Mouse (Mus musculus) olfactory bulb, adult 2 months (tissue): ENCODE results near the gene Sesn3. TPM values are rescaled to one million over a fixed set of nuclear protein-coding genes. Genes with fewer than 3 reads are reported as not detected.
A peak's percentile ranks its signal among the peaks of the same experiment; 100 is the strongest.

Source experiments
- H3K27ac ChIP-seq: fragments of 200-500 bp; 2 replicates; pipeline ENCODE4 v1.5.1; 2012; ENCODE audit warnings: low read depth, low read length; ENCODE audit not compliant: insufficient read depth
- H3K4me1 ChIP-seq: fragments of 200-500 bp; 2 replicates; pipeline ENCODE4 v1.6.1; 2012; ENCODE audit warnings: low read length; ENCODE audit not compliant: control insufficient read depth, insufficient read depth
- H3K4me3 ChIP-seq: fragments of 200-500 bp; 2 replicates; pipeline ENCODE4 v1.5.1; 2012; ENCODE audit warnings: mild to moderate bottlenecking, low read depth, low read length, moderate library complexity; ENCODE audit not compliant: insufficient read depth
- CTCF ChIP-seq: fragments of 200-500 bp; IDR thresholded peaks from 2 replicates; pipeline ENCODE4 v1.5.1; 2012; ENCODE audit warnings: low read depth, mild to moderate bottlenecking, low read length, moderate library complexity; ENCODE audit not compliant: insufficient read depth
- POLR2A ChIP-seq: fragments of 200-500 bp; IDR thresholded peaks from 2 replicates; pipeline ENCODE4 v1.6.1; 2012; ENCODE audit warnings: mild to moderate bottlenecking, low read depth, low read length, moderate library complexity; ENCODE audit not compliant: insufficient read depth
- WGBS: fragments of 180-500 bp; shearing (Covaris S2); methylation state at CpG from one replicate; pipeline ENCODE4 v1.1.7; 2018; 5-methylcytosine and 5-hydroxymethylcytosine counted together
- polyA plus RNA-seq: library from polyadenylated mRNA; stranded (reverse); fragments of >200 nt; gene quantifications from 2 replicates; pipeline ENCODE4 v1.2.4, GENCODE M21; 2012; ENCODE audit warnings: low replicate concordance; ENCODE audit not compliant: missing spikeins, insufficient read depth, insufficient read length

Sesn3 gene
- polyA plus RNA-seq, 1 experiment: 243 TPM

- WGBS: under 1% methylated on average over 54 of the region's 54 CpGs
Measured at GRCm38 (mm10) chr9:14275792-14276480, 1.1 kb downstream of the Sesn3 start.

GRCm38 (mm10) chr9:14276481-14277287 lies 1.8 kb downstream of the Sesn3 start:
- no peak for TF ChIP-seq CTCF
- TF ChIP-seq POLR2A: peak; percentile 17; the same call in 1 of the 2 replicates
- H3K4me1 ChIP-seq: peaks cover 5% of the 10 kb centered on the region
- WGBS: under 1% methylated on average over 61 of the region's 61 CpGs
- H3K27ac ChIP-seq: peak overlapping the region; percentile 87
- H3K4me3 ChIP-seq: peak overlapping the region; percentile 80

More at GRCm38 (mm10) chr9:14275792-14276480, 1.1 kb downstream of the Sesn3 start:
- H3K4me1 ChIP-seq: peaks cover 5% of the 10 kb centered on the region
- H3K27ac ChIP-seq: peak overlapping the region; percentile 87
- TF ChIP-seq CTCF: peak; percentile 11; the same call in 1 of the 2 replicates
- TF ChIP-seq POLR2A: peak; percentile 29; the same call in 1 of the 2 replicates
- peak overlapping the region; percentile 80 for H3K4me3 ChIP-seq

GRCm38 (mm10) chr9:14277365-14277991 lies 2.6 kb downstream of the Sesn3 start:
- H3K27ac ChIP-seq: no peak overlapping the region
- 0% methylated on average over 7 of the region's 7 CpGs for WGBS
- TF ChIP-seq CTCF (no peak), POLR2A (no peak)

GRCm38 (mm10) chr9:14280696-14281095 lies 5.8 kb downstream of the Sesn3 start:
- TF ChIP-seq CTCF (no peak), POLR2A (no peak)
- Histone ChIP-seq H3K27ac (no peak overlapping the region), H3K4me1 (peaks cover 3% of the 10 kb centered on the region; the same call in 1 of the 2 replicates), H3K4me3 (no peak overlapping the region)
- 88% methylated on average over 1 of the region's 1 CpGs for WGBS

More at GRCm38 (mm10) chr9:14277365-14277991, 2.6 kb downstream of the Sesn3 start:
- Histone ChIP-seq H3K4me3 (peak overlapping the region; percentile 48), H3K4me1 (peaks cover 5% of the 10 kb centered on the region)

GRCm38 (mm10) chr9:14285036-14285435 lies 10.2 kb downstream of the Sesn3 start:
- no peak for TF ChIP-seq POLR2A
- TF ChIP-seq CTCF: no peak
- peak overlapping the region; percentile 21; the same call in 1 of the 2 replicates for H3K27ac ChIP-seq
- WGBS: 39% methylated on average over 3 of the region's 3 CpGs
- H3K4me3 ChIP-seq: no peak overlapping the region
- H3K4me1 ChIP-seq: peaks cover 3% of the 10 kb centered on the region; the same call in 1 of the 2 replicates

GRCm38 (mm10) chr9:14287234-14287633 lies 12.4 kb downstream of the Sesn3 start:
- Histone ChIP-seq H3K4me1 (peaks cover 3% of the 10 kb centered on the region; the same call in 1 of the 2 replicates), H3K4me3 (no peak overlapping the region), H3K27ac (no peak overlapping the region)
- whole genome bisulfite sequencing: 81% methylated on average over 1 of the region's 1 CpGs
- no peak for TF ChIP-seq CTCF
- TF ChIP-seq POLR2A: no peak

- TF ChIP-seq CTCF (no peak), POLR2A (no peak)
- Histone ChIP-seq H3K4me3 (no peak overlapping the region), H3K27ac (no peak overlapping the region), H3K4me1 (peaks cover 3% of the 10 kb centered on the region; the same call in 1 of the 2 replicates)
Measured at GRCm38 (mm10) chr9:14288500-14288899, 13.6 kb downstream of the Sesn3 start.

GRCm38 (mm10) chr9:14293866-14294265 lies 19.0 kb downstream of the Sesn3 start:
- Histone ChIP-seq H3K4me1 (no peaks in the 10 kb centered on the region), H3K27ac (no peak overlapping the region), H3K4me3 (no peak overlapping the region)
- 97% methylated on average over 1 of the region's 1 CpGs for WGBS
- no peak for TF ChIP-seq CTCF
- no peak for TF ChIP-seq POLR2A
